Mouse (Mus musculus) Muller cell, postnatal 12 days (primary cell): ENCODE measurements around the gene Hsd17b1.

Experiments
- DNase-seq: peaks from one replicate; pipeline ENCODE4 v3.0.0-alpha.2; 2015; ENCODE audit errors: inconsistent ontology term

The Hsd17b1 gene

GRCm38 (mm10) chr11:101060126-101060525 is 18.1 kb upstream of the Hsd17b1 start:
- DNase-seq: peak; percentile 88

- DNase-seq: no peak
Observed at GRCm38 (mm10) chr11:101061049-101061448, 17.2 kb upstream of the Hsd17b1 start.

DNA sequence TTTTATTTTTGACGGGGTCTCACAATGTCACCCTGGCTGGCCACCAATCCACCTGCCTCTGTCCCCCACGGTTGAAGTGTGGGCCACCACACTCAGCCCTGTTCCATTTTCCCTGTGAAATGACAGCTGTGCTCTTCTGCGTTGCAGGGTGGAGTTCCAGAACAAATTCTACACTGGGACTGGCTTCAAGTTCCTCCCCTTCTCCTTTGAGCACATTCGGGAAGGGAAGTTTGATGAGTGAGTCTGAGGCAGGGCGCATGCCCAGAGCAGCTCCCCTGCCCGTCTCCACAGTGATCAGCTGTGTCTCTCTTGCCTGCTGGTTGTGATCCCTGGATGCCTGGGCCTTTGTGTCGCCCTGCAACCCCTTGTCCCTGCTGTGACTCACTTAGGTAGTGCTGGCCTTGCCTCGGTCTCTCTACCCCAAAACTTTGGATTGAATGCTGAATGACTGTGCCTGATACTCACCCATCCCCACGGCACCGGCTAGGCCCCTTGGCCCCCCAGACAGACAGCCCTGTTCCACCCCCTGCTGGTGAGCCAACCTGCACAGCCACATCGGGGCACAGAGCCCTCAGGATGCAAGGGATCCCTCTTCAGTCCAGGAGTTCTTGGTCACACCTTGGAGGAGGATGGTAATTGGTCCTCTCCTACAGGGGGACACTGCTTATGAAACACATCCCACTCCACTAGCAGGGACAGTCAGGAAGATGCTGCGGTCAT is 15.9 kb upstream of the Hsd17b1 start:
- peak; percentile 50 for DNase-seq

DNA sequence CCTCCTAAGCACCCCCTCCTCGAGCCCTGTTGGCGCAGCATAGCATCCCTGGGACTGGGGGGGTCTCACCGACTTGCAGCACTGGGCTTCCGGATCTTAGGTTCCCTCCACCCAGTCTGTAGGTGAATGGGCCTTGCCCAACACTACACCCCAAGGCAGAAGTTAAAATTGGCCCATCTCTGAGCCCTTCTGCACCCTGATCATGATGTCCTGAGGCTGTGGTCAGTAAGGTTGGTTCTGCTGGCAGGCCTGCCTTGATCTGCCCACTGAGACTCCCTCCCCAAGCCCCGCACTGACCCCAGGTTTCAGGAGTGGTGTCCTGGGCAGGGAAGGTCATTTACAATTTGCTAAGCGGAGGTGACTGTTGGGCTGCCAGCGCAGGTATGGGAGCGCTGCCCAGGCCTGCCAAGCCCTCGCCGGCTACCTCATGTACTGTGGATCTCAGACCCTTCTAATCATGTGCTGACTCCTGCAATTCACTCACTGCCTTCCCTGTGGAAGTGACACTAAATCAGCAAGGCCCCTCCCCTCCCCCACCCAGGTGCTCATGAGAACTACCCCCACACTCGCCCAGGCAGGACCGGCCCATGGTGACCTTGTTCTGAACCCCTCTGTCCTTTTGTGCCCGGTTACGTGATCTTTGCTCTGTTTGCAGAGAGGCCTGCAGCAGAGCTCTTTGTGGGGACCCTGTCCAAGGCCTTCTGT is 15.1 kb upstream of the Hsd17b1 start:
- DNase-seq: no peak

- DNase-seq: peak; percentile 67
Observed at GRCm38 (mm10) chr11:101063676-101064327, 14.4 kb upstream of the Hsd17b1 start.

- DNase-seq: no peak
Observed at GRCm38 (mm10) chr11:101064462-101064861, 13.7 kb upstream of the Hsd17b1 start.

DNA sequence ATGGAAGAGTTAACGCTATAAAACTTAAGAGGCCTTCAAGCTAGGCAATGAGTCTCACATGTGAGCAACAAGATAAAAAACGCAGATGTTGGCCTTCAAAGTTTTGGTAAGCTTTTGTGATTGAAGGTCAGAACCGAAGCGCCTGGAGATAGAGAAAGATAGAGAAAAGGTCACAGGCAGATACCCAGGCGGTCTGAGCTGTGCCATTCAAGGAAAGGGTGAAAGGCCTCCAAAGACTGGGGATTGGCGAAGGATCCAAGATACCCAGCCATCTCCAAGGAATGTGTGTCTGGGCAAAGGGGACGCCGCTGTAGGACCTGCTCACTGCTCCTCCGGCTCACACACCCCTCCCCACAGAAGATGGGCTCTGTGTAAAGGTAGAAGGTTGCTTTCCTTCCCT is 13.2 kb upstream of the Hsd17b1 start:
- DNase-seq: no peak

- peak; percentile 83 for DNase-seq
Observed at GRCm38 (mm10) chr11:101066549-101067412, 11.4 kb upstream of the Hsd17b1 start.

DNA sequence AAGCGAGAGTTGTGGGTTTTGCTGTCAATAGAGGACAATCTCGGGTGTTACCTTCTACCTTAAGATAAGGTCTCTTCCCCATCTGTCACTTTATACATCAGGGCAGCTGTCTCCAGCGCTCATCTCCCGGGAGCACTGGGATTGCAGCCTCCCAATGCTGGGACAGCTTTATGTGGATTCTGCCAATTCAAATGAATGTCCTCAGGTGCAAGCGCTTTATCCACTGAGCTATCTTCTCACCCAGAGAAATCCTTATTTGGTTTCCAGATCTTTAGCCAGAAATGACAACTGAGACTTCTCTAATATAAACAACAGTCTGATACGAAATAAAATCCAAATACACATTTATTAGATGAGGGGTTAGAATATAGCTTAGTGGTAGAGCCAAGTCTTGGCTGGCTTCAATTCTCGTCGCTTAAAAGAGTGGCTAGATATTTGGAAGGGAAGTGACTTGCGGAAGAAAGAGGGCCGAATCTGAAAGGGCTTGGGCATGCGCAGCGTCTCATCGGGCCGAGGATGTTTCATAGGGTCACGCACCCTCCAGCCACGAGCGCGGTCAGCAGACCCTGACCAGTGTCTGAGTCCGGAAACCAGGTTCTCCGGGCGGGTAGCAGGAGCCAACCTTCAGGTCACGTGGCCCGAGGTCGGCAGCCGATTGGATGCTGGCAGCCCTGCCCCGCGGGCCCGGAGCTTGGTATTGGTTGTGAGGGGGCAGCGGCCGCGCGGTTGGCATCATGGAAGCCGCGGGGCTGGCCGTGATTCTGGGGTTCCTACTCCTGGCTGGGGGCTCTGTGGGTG is 8.6 kb upstream of the Hsd17b1 start, which contains the start of gene Naglu:
Gene Naglu (plus strand): TSS at position 622 of the 798 bp plus-strand sequence.
- DNase-seq: peak; percentile 97

GRCm38 (mm10) chr11:101070189-101070527 is 8.1 kb upstream of the Hsd17b1 start:
- DNase-seq: no peak

DNA sequence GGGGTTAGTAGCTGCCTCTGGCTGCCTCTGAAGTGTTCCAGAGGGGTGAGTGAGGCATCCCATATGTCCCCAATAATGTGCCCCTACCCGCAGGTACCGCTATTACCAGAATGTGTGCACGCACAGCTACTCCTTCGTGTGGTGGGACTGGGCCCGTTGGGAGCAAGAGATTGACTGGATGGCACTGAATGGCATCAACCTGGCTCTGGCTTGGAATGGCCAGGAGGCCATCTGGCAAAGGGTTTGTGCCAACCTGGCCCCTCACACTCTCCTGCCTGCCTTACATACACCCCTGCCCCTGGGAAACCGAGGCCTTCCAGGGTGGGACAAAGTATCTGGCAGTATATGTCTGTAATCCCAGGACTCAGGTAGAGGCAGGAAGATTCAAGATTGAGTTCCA is 7.2 kb upstream of the Hsd17b1 start:
- no peak for DNase-seq

GRCm38 (mm10) chr11:101071810-101072428 is 6.3 kb upstream of the Hsd17b1 start:
- no peak for DNase-seq

GRCm38 (mm10) chr11:101079746-101080145 is 1.5 kb downstream of the Hsd17b1 start:
- no peak for DNase-seq

GRCm38 (mm10) chr11:101080421-101080820 is 2.2 kb downstream of the Hsd17b1 start:
- DNase-seq: no peak

- no peak for DNase-seq
Observed at GRCm38 (mm10) chr11:101081659-101082058, 3.4 kb downstream of the Hsd17b1 start.

- DNase-seq: peak; percentile 95
Observed at GRCm38 (mm10) chr11:101082208-101083082, 4.2 kb downstream of the Hsd17b1 start, which contains the start of gene Coasy. Gene Coasy, plus strand, starts transcription at chr11:101082565.

DNA sequence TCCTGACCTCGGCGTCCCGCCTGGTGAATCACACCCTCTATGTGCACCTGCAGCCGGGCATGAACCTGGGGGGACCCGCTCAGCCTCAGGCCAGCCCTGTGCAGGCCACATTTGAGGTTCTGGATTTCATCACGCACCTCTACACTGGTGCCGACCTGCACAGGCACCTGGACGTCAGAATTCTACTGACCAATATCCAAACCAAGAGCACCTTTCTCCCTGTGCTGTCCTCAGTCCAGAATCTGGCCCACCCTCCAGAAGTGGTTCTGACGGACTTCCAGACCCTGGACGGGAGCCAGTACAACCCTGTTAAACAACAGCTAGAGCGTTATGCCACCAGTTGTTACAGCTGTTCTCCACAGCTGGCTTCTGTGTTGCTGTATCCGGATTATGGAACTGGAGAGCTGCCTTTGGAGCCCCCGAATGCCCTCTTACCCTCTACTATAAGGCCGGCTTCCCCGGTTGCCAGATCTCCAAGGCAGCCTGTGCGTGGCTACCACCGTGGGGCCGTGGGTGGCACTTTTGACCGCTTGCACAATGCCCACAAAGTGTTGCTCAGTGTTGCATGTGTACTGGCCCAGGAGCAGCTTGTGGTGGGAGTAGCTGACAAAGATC is 5.0 kb downstream of the Hsd17b1 start:
- no peak for DNase-seq

- no peak for DNase-seq
Observed at GRCm38 (mm10) chr11:101084246-101084645, 6.0 kb downstream of the Hsd17b1 start.

DNA sequence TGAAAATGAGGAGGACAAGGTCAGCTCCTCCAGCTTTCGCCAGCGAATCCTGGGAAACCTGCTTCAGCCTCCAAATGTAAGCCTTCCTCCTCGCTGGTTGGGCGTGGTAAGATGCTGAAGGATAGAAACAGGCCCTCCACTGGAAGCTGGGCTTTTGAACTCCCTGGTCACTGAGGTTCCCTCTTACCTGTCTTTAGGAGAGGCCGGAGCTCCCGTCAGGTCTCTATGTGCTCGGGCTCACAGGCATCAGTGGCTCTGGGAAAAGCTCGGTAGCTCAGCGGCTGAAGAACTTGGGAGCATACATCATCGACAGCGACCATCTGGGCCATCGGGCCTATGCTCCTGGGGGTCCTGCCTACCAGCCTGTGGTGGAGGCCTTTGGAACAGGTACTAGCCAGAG is 6.6 kb downstream of the Hsd17b1 start:
- DNase-seq: no peak
